Mouse (Mus musculus) Patski (cell line): ENCODE data around the gene Pcsk5. TPM values are rescaled to one million over a fixed set of nuclear protein-coding genes. Genes with fewer than 3 reads are reported as not detected.

Experiments
- ATAC-seq: fragments of 100-300 bp; one replicate; pipeline ENCODE4 v1.8.0; 2021
- CTCF ChIA-PET: fragments of 350-600 bp; sonication (Branson Sonifier 250); formaldehyde crosslinking; loops from one replicate; lab custom pipeline; 2022; ENCODE audit warnings: inconsistent platforms; lab: Charles Lee
- POLR2A ChIA-PET: fragments of 350-600 bp; sonication (Branson Sonifier 250); formaldehyde crosslinking; loops from one replicate; lab custom pipeline; 2022; ENCODE audit warnings: antibody characterized with exemption, inconsistent platforms; lab: Charles Lee
- DNase-seq: peaks from one replicate; pipeline ENCODE4 v3.0.0-alpha.2; 2011; ENCODE audit warnings: low read depth, low spot score
- H3K27me3 ChIP-seq: fragments of 371-371 bp; one replicate; pipeline ENCODE4 v1.5.1; 2021
- CTCF ChIP-seq: fragments of 100-300 bp; IDR thresholded peaks from one replicate; pipeline ENCODE4 v1.5.1; 2021
- in situ Hi-C: fragments of 300-500 bp; cut with MboI; formaldehyde crosslinking; loops from 3 replicates; pipeline ENCODE4 v1.11.1; 2018; ENCODE audit warnings: low pct_unique_long_range_greater_than_20kb, mixed read lengths
- polyA plus RNA-seq: library from polyadenylated mRNA; unstranded; gene quantifications from one replicate; pipeline ENCODE4 v1.2.3, GENCODE M21; 2021

The Pcsk5 gene
- polyA plus RNA-seq, 1 experiment from 2014 or later = 2.3 TPM

DNA sequence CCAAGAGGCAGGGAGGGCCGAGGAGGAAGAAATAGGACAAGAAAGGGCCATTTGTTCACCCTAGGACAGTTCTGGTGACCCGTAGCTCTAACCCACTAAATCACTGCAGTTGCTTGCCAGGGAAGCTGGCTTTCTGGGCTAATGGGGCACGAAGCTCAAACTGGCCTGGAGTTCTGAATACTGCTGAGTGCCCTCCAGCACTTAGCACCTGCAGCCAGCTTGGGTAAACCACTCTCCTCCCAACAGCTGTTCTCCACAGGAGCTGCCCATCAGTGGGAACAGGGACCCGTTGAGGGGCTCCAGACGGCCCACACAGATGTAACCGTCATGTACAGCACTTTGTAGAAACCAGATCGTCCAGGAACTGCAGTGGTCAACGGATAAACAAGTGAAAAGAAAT is 246.1 kb downstream of the Pcsk5 start:
- peak; percentile 58 for ATAC-seq
- in situ Hi-C loops = no loop called here
- CTCF ChIA-PET = interaction anchor here (1.3 to 1.8 kb wide), 2 partner anchors 15 to 16 kb away, joined by 3 to 6 read pairs; no protein-coding TSS in a partner anchor
- peak; percentile 7 for DNase-seq
- no peak for TF ChIP-seq CTCF
- H3K27me3 ChIP-seq = no peaks in the 10 kb centered on the region
- POLR2A ChIA-PET = interaction anchor here (0.5 kb wide), 1 partner anchor 9 kb away, joined by 3 read pairs; no protein-coding TSS in a partner anchor

DNA sequence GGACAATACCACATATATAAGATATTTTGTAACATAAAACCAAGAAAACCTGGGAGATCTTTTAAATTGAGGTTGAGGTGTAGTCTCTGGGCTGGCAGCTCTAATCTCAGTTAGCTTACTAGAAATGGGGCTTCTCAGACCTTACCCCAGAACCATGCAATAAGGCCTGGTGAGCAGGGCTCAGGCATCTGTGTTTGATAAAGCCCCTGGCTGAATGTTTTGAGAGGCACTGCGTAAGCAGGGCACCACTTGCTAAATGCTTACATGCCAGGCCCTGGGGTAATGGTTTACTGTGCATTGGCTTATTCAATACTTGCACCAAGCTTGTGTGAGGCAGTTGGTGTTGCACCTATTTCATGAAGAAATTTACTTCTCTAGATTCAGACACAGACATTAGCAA is 247.1 kb downstream of the Pcsk5 start:
- H3K27me3 ChIP-seq = no peaks in the 10 kb centered on the region
- in situ Hi-C loops = no loop called here
- POLR2A ChIA-PET = interaction anchor here (0.6 kb wide), 1 partner anchor 32 kb away, joined by 3 read pairs; no protein-coding TSS in a partner anchor
- CTCF ChIA-PET = interaction anchor here (1.8 kb wide), 1 partner anchor 14 kb away, joined by 6 read pairs; no protein-coding TSS in a partner anchor
- TF ChIP-seq CTCF = no peak
- no peak for ATAC-seq
- no peak for DNase-seq

DNA sequence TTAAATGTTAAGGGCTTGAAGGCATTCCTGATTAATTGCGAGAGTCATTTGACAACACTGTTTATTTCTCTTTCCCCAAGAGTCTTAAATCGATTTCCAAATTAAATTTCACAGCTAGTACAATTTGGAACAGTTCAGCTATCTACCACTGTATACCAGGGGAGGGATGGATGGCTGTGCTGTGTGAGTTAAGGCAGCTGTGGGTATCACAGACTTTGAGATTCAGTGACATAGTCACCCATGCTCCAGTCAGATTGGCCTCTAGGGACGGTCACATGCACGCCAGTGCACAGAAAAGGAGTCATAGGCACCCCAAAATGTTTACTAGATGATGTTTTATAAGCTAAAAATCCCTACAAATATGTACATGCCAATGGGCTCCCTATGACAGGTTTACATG is 260.0 kb downstream of the Pcsk5 start:
- no peak for TF ChIP-seq CTCF
- in situ Hi-C loops = no loop called here
- ChIA-PET POLR2A (no interaction called here), CTCF (interaction anchor here (1.0 to 2.1 kb wide), 4 partner anchors 10 to 27 kb away, joined by 3 to 6 read pairs (median 4); no protein-coding TSS in a partner anchor)
- no peaks in the 10 kb centered on the region for H3K27me3 ChIP-seq
- DNase-seq = no peak
- no peak for ATAC-seq

DNA sequence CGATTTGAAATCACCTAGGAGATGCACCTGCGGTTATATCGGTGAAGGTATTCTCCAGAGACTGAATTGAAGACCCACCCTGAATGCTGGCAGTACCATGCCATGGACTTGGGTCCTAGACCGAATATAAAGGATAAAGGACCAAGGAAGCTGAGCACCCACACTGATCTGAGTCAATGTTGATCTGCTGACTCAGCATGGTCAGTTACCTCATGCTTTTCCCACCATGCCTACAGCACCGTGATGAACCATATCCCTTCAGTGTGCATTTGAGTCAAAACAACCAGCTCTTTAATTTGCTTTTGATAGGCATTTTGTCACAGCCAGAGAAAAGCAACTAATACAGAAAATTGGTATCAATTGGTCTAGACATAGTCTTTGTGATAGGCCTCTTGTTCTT is 262.9 kb downstream of the Pcsk5 start:
- ChIA-PET CTCF (interaction anchor here (1.4 kb wide), 1 partner anchor 10 kb away, joined by 6 read pairs; no protein-coding TSS in a partner anchor), POLR2A (no interaction called here)
- no peak for TF ChIP-seq CTCF
- DNase-seq (no peak), ATAC-seq (no peak)
- no peaks in the 10 kb centered on the region for H3K27me3 ChIP-seq
- in situ Hi-C loops = no loop called here

DNA sequence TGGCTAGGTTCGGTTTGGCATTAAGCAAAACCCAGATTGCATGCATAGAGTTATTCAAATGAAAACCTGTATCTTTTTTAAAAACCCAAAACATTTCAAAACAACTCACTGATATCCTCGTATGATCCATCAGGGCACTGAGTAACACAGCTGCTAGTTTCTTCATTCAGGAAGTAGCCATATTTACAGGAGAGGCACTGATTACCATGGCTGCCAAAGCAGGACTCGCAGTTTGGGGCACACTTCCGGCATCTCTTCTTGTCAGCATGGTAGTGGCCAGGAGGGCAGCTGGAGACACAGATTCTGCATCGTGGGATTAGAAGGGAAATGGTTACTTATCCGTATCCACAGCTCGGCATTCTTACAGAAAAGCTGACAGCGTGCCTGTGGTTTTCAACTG is 265.1 kb downstream of the Pcsk5 start:
- no peaks in the 10 kb centered on the region for H3K27me3 ChIP-seq
- TF ChIP-seq CTCF = no peak
- ATAC-seq (no peak), DNase-seq (no peak)
- CTCF ChIA-PET = no interaction called here
- in situ Hi-C loops = no loop called here
- POLR2A ChIA-PET = no interaction called here

DNA sequence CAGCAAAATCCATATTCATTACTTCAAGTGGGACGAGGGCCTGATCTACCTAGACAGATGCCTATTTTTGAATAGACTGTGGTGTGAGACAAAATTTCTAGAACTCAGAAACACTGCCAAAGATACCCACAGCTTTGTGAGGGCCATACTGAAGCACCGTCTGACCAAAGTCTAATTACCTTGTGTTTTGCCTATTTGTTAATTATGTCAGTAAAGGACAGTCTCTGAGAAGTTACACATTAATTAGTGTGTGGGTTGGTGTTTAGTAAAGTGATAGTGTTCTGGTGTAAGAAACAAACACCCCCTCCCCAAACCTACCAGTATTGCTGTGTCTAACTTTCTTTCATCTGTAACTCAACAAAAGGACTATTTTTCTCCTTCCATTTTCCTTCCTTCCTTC is 266.5 kb downstream of the Pcsk5 start:
- in situ Hi-C loops = no loop called here
- ChIA-PET CTCF (interaction anchor here (1.1 kb wide), 1 partner anchor 15 kb away, joined by 3 read pairs; no protein-coding TSS in a partner anchor), POLR2A (no interaction called here)
- no peak for TF ChIP-seq CTCF
- DNase-seq (no peak), ATAC-seq (no peak)
- no peaks in the 10 kb centered on the region for H3K27me3 ChIP-seq

DNA sequence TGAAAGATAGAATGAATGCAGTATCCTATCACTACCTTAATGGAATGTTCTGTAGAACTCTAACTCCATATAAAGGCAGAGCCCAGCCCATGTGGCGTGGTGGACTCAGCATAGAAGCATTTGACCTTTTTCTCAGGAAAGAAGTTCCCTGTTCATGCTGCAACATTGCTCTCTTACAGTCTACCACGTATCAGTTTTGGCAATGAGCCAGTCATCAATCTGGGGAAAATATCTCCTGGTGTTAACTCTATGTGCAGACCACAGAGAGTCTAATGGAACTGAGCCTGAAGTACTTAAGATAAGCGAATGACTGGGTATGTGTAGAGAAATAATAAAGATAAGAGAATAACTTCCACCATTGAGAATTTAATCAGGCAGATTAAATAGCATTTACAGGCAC is 270.2 kb downstream of the Pcsk5 start:
- TF ChIP-seq CTCF = no peak
- ATAC-seq (no peak), DNase-seq (no peak)
- in situ Hi-C loops = no loop called here
- H3K27me3 ChIP-seq = no peaks in the 10 kb centered on the region
- ChIA-PET CTCF (no interaction called here), POLR2A (no interaction called here)

DNA sequence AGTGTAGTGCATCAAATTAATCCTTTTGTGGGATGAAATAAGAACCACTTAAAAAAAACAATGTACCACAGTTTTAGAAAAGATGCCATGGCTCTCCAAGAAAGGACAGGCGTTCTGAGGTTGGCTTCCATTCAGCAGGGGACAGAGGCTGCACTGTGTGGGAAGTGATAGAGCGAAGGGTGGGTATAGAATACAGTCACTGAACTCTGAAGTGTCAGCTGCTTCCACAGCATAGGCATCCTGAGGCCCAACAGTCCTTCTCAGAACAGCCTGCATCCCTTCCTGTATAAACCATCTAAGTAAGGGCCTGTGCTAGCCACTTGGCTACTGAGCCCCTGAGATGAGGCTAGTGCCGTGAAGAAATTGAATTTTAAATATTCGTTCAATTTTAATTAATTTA is 271.3 kb downstream of the Pcsk5 start:
- H3K27me3 ChIP-seq = no peaks in the 10 kb centered on the region
- POLR2A ChIA-PET = no interaction called here
- in situ Hi-C loops = no loop called here

DNA sequence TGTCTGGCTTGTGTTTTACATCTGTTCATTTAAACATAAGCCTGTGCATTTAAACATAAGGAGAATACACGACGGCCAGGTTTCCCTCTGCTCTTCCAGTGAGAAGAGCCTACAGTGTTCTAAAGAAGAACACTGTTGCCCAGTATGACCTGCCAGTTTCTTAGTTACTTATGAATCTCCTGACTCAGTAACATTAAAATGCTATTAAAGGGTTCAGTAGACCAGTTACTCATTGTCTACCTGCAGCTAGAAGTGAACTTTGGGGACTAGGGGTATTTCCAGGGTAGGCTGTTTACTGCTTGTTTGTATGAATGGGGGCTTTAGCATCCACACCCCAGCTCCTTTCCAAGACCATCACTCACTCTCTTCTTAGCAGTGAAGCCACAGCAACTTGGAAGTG is 278.7 kb downstream of the Pcsk5 start:
- ChIA-PET POLR2A (no interaction called here), CTCF (no interaction called here)
- TF ChIP-seq CTCF = no peak
- no peak for DNase-seq
- ATAC-seq = no peak
- H3K27me3 ChIP-seq = no peaks in the 10 kb centered on the region
- in situ Hi-C loops = no loop called here

More for the DNA sequence above, 271.3 kb downstream of the Pcsk5 start:
- TF ChIP-seq CTCF = no peak
- DNase-seq (no peak), ATAC-seq (no peak)
- CTCF ChIA-PET = interaction anchor here (0.9 to 1.2 kb wide), 2 partner anchors 14 to 41 kb away, joined by 3 read pairs; no protein-coding TSS in a partner anchor

DNA sequence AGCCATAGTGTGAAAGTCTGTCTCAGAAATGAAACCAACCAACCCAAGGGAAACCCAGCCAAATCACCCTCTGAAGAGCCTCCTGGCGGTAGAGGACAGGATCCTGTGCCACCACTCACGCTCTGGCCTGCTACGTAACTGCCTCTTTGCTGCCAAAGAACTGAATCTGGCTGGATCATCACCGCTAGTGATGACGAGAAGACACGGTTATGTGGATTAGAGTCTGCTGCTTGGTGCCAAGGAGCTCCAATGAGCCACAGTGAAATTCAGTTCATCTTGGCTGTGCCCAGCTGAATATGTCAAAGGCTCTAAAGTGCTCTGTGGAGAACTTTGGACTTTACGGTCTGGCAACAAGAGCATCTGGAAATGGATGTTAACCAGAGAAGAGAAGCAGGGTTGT is 282.3 kb downstream of the Pcsk5 start:
- TF ChIP-seq CTCF = no peak
- ChIA-PET CTCF (interaction anchor here (1.1 to 1.8 kb wide), 2 partner anchors 9 to 23 kb away, joined by 3 read pairs; no protein-coding TSS in a partner anchor), POLR2A (no interaction called here)
- in situ Hi-C loops = no loop called here
- no peak for ATAC-seq
- DNase-seq = no peak
- H3K27me3 ChIP-seq = no peaks in the 10 kb centered on the region

DNA sequence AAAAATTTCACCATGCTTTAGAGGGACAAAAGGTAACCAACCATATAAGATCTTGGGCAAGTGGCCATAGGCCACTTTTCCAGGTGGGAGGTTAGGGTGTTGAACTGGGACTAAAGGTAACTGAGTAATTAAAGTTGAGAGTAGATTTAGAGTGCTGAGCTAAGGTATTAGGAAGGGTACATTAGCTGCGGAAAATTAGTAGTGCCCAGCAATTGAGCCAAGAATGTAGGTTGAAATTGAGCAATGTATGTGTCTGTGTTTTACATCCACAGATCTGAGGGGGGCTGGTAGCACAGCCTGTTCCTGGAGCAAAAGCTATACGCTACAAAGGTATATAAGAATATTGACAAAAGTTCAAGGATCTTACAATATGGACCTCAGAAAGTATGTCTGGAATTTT is 282.9 kb downstream of the Pcsk5 start:
- POLR2A ChIA-PET = no interaction called here

More for the DNA sequence above, 282.9 kb downstream of the Pcsk5 start:
- TF ChIP-seq CTCF = no peak
- in situ Hi-C loops = no loop called here
- ATAC-seq (no peak), DNase-seq (no peak)
- H3K27me3 ChIP-seq = no peaks in the 10 kb centered on the region
- CTCF ChIA-PET = no interaction called here
